Mouse (Mus musculus) C2C12 (cell line): ENCODE results near the gene Ptchd3. TPM values are rescaled to one million over a fixed set of nuclear protein-coding genes. Genes with fewer than 3 reads are reported as not detected.
A peak's percentile ranks its signal among the peaks of the same experiment; 100 is the strongest.

Experiments
- H3K27me3 ChIP-seq: one replicate; pipeline ENCODE4 v1.6.1; 2011; ENCODE audit not compliant: control insufficient read depth, insufficient read depth, insufficient read length
- H3K36me3 ChIP-seq: one replicate; pipeline ENCODE4 v1.6.1; 2011; ENCODE audit not compliant: control insufficient read depth, insufficient read depth
- H3K4me3 ChIP-seq: one replicate; pipeline ENCODE4 v1.5.1; 2011; ENCODE audit warnings: mild to moderate bottlenecking, control low read depth; ENCODE audit not compliant: poor library complexity, insufficient read depth, severe bottlenecking
- H3K79me2 ChIP-seq: one replicate; pipeline ENCODE4 v1.6.1; 2011; ENCODE audit not compliant: control insufficient read depth, insufficient read depth
- H3K79me3 ChIP-seq: one replicate; pipeline ENCODE4 v1.6.1; 2011; ENCODE audit warnings: low read depth, control low read depth
- H3ac ChIP-seq: one replicate; pipeline ENCODE3; 2011; ENCODE audit warnings: low read depth; ENCODE audit not compliant: control insufficient read depth, insufficient read length
- CEBPB ChIP-seq: IDR thresholded peaks from one replicate; pipeline ENCODE4 v1.6.1; 2011; ENCODE audit warnings: low read depth, mild to moderate bottlenecking, control low read depth, moderate library complexity
- CTCF ChIP-seq: IDR thresholded peaks from one replicate; pipeline ENCODE4 v1.5.1; 2011; ENCODE audit not compliant: control insufficient read depth, insufficient read depth, insufficient read length
- FOSL1 ChIP-seq: IDR thresholded peaks from one replicate; pipeline ENCODE4 v1.8.0; 2011; ENCODE audit warnings: mild to moderate bottlenecking, low read length; ENCODE audit not compliant: poor library complexity, insufficient read depth, severe bottlenecking
- MAX ChIP-seq: IDR thresholded peaks from one replicate; pipeline ENCODE4 v1.6.1; 2011; ENCODE audit warnings: mild to moderate bottlenecking, control low read depth
- MYOD1 ChIP-seq: IDR thresholded peaks from one replicate; pipeline ENCODE4 v1.6.1; 2011; ENCODE audit warnings: low read depth; ENCODE audit not compliant: control insufficient read depth, insufficient read length
- MYOG ChIP-seq: IDR thresholded peaks from one replicate; pipeline ENCODE4 v1.6.1; 2011; ENCODE audit not compliant: control insufficient read depth, insufficient read length; ENCODE audit errors: extremely low read depth
- USF1 ChIP-seq: IDR thresholded peaks from one replicate; pipeline ENCODE4 v1.6.1; 2011; ENCODE audit warnings: low read depth, mild to moderate bottlenecking, control low read depth, moderate library complexity
- polyA plus RNA-seq: library from polyadenylated mRNA; unstranded; fragments of >200 nt; fragmentation: generic; extraction: Trizol; gene quantifications from one replicate; pipeline ENCODE4 v1.2.1, GENCODE M21; 2012; ENCODE audit warnings: missing spikeins

Gene Ptchd3
- polyA plus RNA-seq, 1 experiment, result not detected

DNA sequence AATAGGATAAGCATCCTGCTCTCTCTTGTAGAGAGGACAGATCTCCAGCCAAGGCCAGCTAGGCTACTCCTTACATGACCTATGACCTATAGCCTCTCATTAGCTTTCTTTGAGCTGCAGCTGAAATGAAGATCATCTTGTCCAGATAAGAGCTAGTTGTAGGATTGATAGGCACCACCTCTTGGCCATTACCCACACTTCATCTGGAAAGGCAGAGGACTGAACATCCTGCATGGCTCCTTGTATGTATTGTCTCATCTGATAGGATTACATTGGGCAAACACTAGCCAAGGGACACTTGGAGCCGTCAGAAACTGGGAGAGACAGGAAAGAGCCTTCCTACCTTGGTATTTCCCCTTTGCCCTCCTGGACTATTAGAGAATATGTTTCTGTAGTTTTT, 38.1 kb upstream of the Ptchd3 start:
- H3K4me3 ChIP-seq, result no peak overlapping the region
- no peaks in the 10 kb centered on the region for H3K79me3 ChIP-seq
- no peaks in the 10 kb centered on the region for H3K27me3 ChIP-seq
- no peaks in the 10 kb centered on the region for H3K36me3 ChIP-seq
- TF ChIP-seq FOSL1, result no peak
- no peak for TF ChIP-seq MYOD1
- TF ChIP-seq CTCF, result no peak
- TF ChIP-seq CEBPB, result no peak
- TF ChIP-seq USF1, result no peak
- no peak for TF ChIP-seq MYOG
- TF ChIP-seq MAX, result no peak
- H3ac ChIP-seq, result no peak overlapping the region
- no peaks in the 10 kb centered on the region for H3K79me2 ChIP-seq

DNA sequence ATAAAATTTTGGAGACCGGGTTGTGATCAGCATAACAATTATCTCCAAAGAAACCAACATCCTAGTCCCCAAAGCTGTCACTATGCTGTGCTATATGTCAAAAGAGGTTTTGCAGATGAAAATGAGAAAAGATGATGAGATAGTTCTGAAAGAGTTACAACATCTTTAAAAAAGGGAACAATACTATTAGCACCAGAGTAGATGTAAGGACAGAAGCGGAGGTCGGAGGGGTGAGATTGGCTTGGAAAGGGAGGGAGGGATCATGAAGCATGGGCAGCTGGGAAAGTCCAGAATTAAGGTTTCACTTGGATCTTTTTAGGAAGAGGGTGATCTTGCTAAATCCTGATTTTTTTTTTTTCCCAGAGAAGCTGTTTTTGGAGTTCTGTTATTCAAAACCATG, 36.5 kb upstream of the Ptchd3 start:
- Histone ChIP-seq H3K4me3 (no peak overlapping the region), H3K36me3 (no peaks in the 10 kb centered on the region), H3ac (no peak overlapping the region), H3K27me3 (no peaks in the 10 kb centered on the region), H3K79me2 (no peaks in the 10 kb centered on the region), H3K79me3 (no peaks in the 10 kb centered on the region)
- TF ChIP-seq CTCF, result no peak
- no peak for TF ChIP-seq MAX
- no peak for TF ChIP-seq MYOD1
- TF ChIP-seq USF1, result no peak
- no peak for TF ChIP-seq CEBPB
- no peak for TF ChIP-seq FOSL1
- no peak for TF ChIP-seq MYOG

DNA sequence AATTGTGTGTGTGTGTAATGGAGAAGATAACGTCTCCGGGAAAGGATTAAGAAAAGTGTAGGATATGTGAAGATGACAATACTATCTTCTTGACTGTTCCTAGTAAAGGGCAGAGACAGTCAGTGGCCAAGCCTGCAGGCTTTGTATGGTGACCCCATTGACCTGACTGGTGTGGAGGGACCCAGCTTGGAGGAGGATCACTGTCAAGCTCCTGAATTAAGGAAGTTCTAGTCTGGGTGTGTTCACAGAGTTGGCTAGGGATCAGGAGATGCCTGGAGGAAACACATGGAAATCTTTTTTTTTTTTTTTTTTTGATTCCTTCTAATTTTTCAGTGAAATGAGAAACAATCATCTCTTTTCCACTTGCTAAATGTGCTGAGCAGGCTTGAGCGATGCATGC, 35.9 kb upstream of the Ptchd3 start:
- TF ChIP-seq MYOD1, result no peak
- Histone ChIP-seq H3ac (no peak overlapping the region), H3K36me3 (no peaks in the 10 kb centered on the region), H3K4me3 (no peak overlapping the region), H3K79me2 (no peaks in the 10 kb centered on the region), H3K79me3 (no peaks in the 10 kb centered on the region), H3K27me3 (no peaks in the 10 kb centered on the region)

DNA sequence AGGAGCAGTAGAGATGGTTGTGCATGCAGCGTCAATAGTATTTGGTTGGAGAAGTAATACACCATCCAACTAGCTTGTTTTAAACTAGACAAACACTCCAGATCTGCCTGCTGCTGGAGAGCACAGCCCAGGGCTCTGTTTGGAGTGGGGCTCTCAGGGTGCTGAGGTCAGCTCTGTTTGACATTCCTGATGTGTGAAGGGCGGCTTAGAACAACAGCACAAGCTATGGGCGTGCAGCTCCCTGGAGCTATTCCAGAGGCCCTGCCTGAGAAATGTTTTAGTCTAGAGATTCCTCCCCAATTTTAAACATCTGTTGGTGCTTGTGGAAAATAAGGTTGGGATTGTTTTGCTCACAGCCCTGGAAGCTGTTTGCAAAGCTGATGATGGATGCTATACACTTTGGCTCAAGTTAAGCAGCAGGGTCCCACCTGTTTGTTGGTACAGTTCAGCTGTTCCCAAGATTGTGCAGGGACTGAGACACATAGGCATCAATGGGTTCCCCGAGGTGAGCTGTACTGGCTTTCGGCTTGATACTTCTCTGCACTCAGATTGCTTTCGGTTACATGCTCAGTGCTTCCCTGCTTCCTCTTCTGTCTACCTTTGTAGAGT, 35.4 kb upstream of the Ptchd3 start:
- no peaks in the 10 kb centered on the region for H3K27me3 ChIP-seq
- H3K36me3 ChIP-seq, result no peaks in the 10 kb centered on the region
- H3ac ChIP-seq, result no peak overlapping the region
- no peak for TF ChIP-seq CEBPB
- TF ChIP-seq MYOG, result no peak
- no peak for TF ChIP-seq USF1
- TF ChIP-seq FOSL1, result no peak
- no peak for TF ChIP-seq CTCF
- no peak for TF ChIP-seq MYOD1
- no peak for TF ChIP-seq MAX
- H3K79me2 ChIP-seq, result no peaks in the 10 kb centered on the region
- no peaks in the 10 kb centered on the region for H3K79me3 ChIP-seq
- no peak overlapping the region for H3K4me3 ChIP-seq

DNA sequence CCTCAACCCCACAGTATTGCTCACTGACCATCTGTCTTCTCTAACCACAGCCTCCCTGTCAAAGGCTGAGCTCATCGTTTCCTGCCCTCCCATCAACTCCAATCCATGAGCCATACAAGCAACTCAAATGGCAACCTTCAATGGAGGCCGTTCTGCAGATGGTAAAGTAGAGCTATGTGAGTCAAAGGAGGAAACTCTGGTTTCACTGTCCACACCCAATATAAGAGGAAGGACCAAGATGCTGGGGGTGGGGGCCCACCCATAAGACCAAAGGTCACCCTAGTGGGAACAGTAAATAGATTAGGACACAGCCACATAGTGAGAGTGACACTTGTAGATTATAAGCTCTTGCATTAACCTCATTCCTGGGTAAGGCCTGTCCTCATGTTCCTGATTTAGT, 34.1 kb upstream of the Ptchd3 start:
- peak; percentile 34 for TF ChIP-seq MYOD1
- TF ChIP-seq MYOG, result no peak
- no peak for TF ChIP-seq CTCF
- no peak for TF ChIP-seq FOSL1
- TF ChIP-seq USF1, result no peak
- TF ChIP-seq MAX, result no peak
- TF ChIP-seq CEBPB, result no peak
- Histone ChIP-seq H3K27me3 (no peaks in the 10 kb centered on the region), H3K4me3 (no peak overlapping the region), H3K79me2 (no peaks in the 10 kb centered on the region), H3K36me3 (no peaks in the 10 kb centered on the region), H3ac (no peak overlapping the region), H3K79me3 (no peaks in the 10 kb centered on the region)

DNA sequence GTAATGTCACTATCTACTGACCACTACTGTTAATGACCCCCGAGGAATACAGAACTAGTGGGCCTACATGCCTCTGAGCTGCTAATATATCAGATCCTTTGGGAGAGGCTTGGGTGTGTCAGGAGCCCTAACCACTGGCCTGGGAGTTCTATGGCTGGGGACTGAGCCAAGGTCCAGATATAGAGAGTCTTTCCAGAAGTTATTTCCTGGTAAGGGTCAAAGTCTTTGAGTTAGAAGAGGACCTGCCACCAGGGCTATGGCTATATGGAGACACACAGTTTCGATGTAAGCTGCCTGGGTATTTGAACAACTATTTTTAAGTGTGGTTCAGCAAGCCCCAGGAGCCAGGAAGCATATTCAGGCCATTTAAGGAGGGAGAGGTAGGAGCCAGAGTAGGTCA, 31.5 kb upstream of the Ptchd3 start:
- TF ChIP-seq USF1 (no peak), FOSL1 (no peak)
- Histone ChIP-seq H3K79me3 (no peaks in the 10 kb centered on the region), H3ac (no peak overlapping the region), H3K27me3 (no peaks in the 10 kb centered on the region), H3K79me2 (no peaks in the 10 kb centered on the region), H3K4me3 (no peak overlapping the region), H3K36me3 (no peaks in the 10 kb centered on the region)
